10 mouse cellular contexts compared by ENCODE assay signal in the genomic region with DNA sequence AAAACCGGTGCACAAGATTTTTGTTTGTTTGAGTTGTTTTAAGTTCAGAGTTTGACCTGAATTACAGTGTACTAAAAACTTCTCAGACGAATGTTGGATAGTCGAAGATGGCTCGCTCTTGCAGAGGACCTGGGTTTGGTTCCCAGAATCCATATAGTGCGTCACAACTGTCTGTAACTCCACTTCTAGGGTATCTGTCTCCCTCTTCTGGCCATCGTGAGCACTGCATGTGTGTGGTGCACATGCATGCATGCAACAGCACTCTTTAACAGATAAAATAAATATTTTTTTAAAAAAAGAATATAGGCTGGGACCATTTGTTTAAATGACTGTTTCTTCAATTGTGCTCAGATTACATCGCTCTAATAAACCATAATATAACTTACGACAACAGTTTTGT. TPM values are rescaled to one million over a fixed set of nuclear protein-coding genes. Genes with fewer than 3 reads are reported as not detected.
A peak's percentile ranks its signal among the peaks of the same experiment; 100 is the strongest.
DNase-seq lines count a peak whose midpoint lies in the region; ATAC-seq and TF ChIP-seq lines count a peak whose summit lies in the region.
"Had no signal": no experiment of that assay in that cellular context is flagged by ENCODE, and none has a peak within 500 bp of the region (broad histone marks: within the 10 kb centered on the region; RNA-seq: fewer than 3 reads in every experiment).

No protein-coding gene starts in this region.

- WGBS in bone marrow, adult 2 months, result 85% methylated on average over 8 of the region's 8 CpGs
- 87% methylated on average over 8 of the region's 8 CpGs for WGBS in small intestine, adult 2 months
- WGBS in midbrain, embryonic 13.5 days, result 84% methylated on average over 8 of the region's 8 CpGs

- H3K27me3 ChIP-seq in ES-Bruce4 (ENCODE audit: control insufficient read depth, insufficient read depth, low read length, poor library complexity, severe bottlenecking), result no peaks in the 10 kb centered on the region
- H3K27me3 ChIP-seq in small intestine, adult 2 months (ENCODE audit: control insufficient read depth, insufficient read depth, low read length), result no peaks in the 10 kb centered on the region
- no peaks in the 10 kb centered on the region for H3K27me3 ChIP-seq in midbrain, embryonic 13.5 days
- H3K27me3 ChIP-seq: embryonic facial prominence, embryonic 12.5 days; neural tube, embryonic 13.5 days had no signal

- DNase-seq in kidney, adult 9 months, result peak; percentile 48
- no peak for DNase-seq in kidney, adult 11 months
- no peak for DNase-seq in ovary, adult 18-20 months (ENCODE audit: low spot score)

- H3K4me2 ChIP-seq in midbrain, embryonic 13.5 days (replicated peaks), result no peak overlapping the region
- H3K4me2 ChIP-seq: embryonic facial prominence, embryonic 12.5 days; neural tube, embryonic 13.5 days had no signal

- no peaks in the 10 kb centered on the region for H3K9me3 ChIP-seq in ES-Bruce4 (replicated peaks; ENCODE audit: control insufficient read depth, insufficient read depth, low read length, poor library complexity, severe bottlenecking)
- peaks cover 5% of the 10 kb centered on the region; the same call in 1 of the 2 replicates for H3K9me3 ChIP-seq in midbrain, embryonic 13.5 days
- H3K9me3 ChIP-seq: embryonic facial prominence, embryonic 12.5 days; neural tube, embryonic 13.5 days had no signal

- H3K36me3 ChIP-seq in ES-Bruce4 (ENCODE audit: control insufficient read depth, insufficient read depth, low read length, poor library complexity, severe bottlenecking), result no peaks in the 10 kb centered on the region
- peaks cover 12% of the 10 kb centered on the region for H3K36me3 ChIP-seq in small intestine, adult 2 months (ENCODE audit: control insufficient read depth, insufficient read depth, low read length)
- no peaks in the 10 kb centered on the region for H3K36me3 ChIP-seq in midbrain, embryonic 13.5 days
- H3K36me3 ChIP-seq: embryonic facial prominence, embryonic 12.5 days; neural tube, embryonic 13.5 days had no signal

- TF ChIP-seq CTCF in ES-Bruce4 (IDR thresholded peaks at IDR 0.05; ENCODE audit: low read depth, low read length), result peak; percentile 49
- TF ChIP-seq CTCF in bone marrow, adult 2 months (IDR thresholded peaks at IDR 0.05; ENCODE audit: control insufficient read depth, insufficient read depth, low read length), result peak; percentile 54
- peak; percentile 48; the same call in 1 of the 2 replicates for TF ChIP-seq CTCF in small intestine, adult 2 months (IDR thresholded peaks at IDR 0.05; ENCODE audit: extremely low read depth, insufficient read length, insufficient replicate concordance, low read depth, low read length)

- ATAC-seq in midbrain, embryonic 13.5 days, result no peak

- no peak overlapping the region for H3K27ac ChIP-seq in ES-Bruce4 (ENCODE audit: insufficient read depth, low read length)
- H3K27ac ChIP-seq in bone marrow, adult 2 months (ENCODE audit: control insufficient read depth, insufficient read depth, low read depth, low read length, poor library complexity), result no peak overlapping the region
- no peak overlapping the region for H3K27ac ChIP-seq in small intestine, adult 2 months (ENCODE audit: insufficient read depth, low read depth, low read length)
- H3K27ac ChIP-seq in midbrain, embryonic 13.5 days, result no peak overlapping the region
- H3K27ac ChIP-seq: embryonic facial prominence, embryonic 12.5 days; neural tube, embryonic 13.5 days had no signal

- H3K4me1 ChIP-seq in ES-Bruce4 (ENCODE audit: control insufficient read depth, insufficient read depth, low read length), result no peaks in the 10 kb centered on the region
- H3K4me1 ChIP-seq in bone marrow, adult 2 months (ENCODE audit: control insufficient read depth, insufficient read depth, low read length), result no peaks in the 10 kb centered on the region
- H3K4me1 ChIP-seq in small intestine, adult 2 months (ENCODE audit: control insufficient read depth, insufficient read depth, insufficient read length, low read length), result no peaks in the 10 kb centered on the region; the same call in 1 of the 2 replicates
- H3K4me1 ChIP-seq in midbrain, embryonic 13.5 days (replicated peaks), result peaks cover 12% of the 10 kb centered on the region

- no peak for TF ChIP-seq EP300 in ES-Bruce4 (IDR thresholded peaks at IDR 0.05; ENCODE audit: insufficient read depth, low read depth, low read length)

- H3K4me3 ChIP-seq in ES-Bruce4 (ENCODE audit: low read depth, low read length), result no peak overlapping the region
- no peak overlapping the region for H3K4me3 ChIP-seq in bone marrow, adult 2 months (replicated peaks; ENCODE audit: control insufficient read depth, low read depth, low read length)
- no peak overlapping the region for H3K4me3 ChIP-seq in small intestine, adult 2 months (ENCODE audit: low read depth, low read length)
- H3K4me3 ChIP-seq in midbrain, embryonic 13.5 days (replicated peaks), result no peak overlapping the region
- H3K4me3 ChIP-seq: embryonic facial prominence, embryonic 12.5 days; neural tube, embryonic 13.5 days had no signal

- no peak for TF ChIP-seq POLR2A in ES-Bruce4 (IDR thresholded peaks at IDR 0.05; ENCODE audit: insufficient read depth, low read length)
- no peak for TF ChIP-seq POLR2A in bone marrow, adult 2 months (IDR thresholded peaks at IDR 0.05; ENCODE audit: borderline replicate concordance, control insufficient read depth, low read depth, low read length)
- TF ChIP-seq POLR2A in small intestine, adult 2 months (IDR thresholded peaks at IDR 0.05; ENCODE audit: low read depth, low read length), result no peak

- no peak overlapping the region for H3K9ac ChIP-seq in ES-Bruce4 (ENCODE audit: low read depth, poor library complexity, severe bottlenecking)
- no peak overlapping the region for H3K9ac ChIP-seq in midbrain, embryonic 13.5 days (replicated peaks)
- H3K9ac ChIP-seq: embryonic facial prominence, embryonic 12.5 days; neural tube, embryonic 13.5 days had no signal

RNA-seq across cellular contexts. Expression of a gene that starts 3.1 kb away (rescaled TPM):
- 17.6 and 21.2 TPM in 2 replicates for polyA plus RNA-seq in ES-Bruce4 (2011; ENCODE audit: insufficient read depth, insufficient read length, low read depth, missing spikeins)
- polyA plus RNA-seq in bone marrow, adult 2 months (2011; ENCODE audit: insufficient read depth, insufficient read length, low replicate concordance, missing spikeins), result 3.1 and 8.4 TPM in 2 replicates
- polyA plus RNA-seq in small intestine, adult 2 months (2012; rRNA removed), result 0.90 and 1.2 TPM in 2 replicates
- polyA plus RNA-seq in midbrain, embryonic 13.5 days (2015; fragmentation: Nextera tagmentation; extraction: Ambion mirVana), result 7.3 and 7.5 TPM in 2 replicates

RNA-seq across cellular contexts. Expression of a gene that starts 19.6 kb away (rescaled TPM):
- not detected in 2 replicates for polyA plus RNA-seq in ES-Bruce4 (2011; ENCODE audit: insufficient read depth, insufficient read length, low read depth, missing spikeins)
- not detected in 2 replicates for polyA plus RNA-seq in bone marrow, adult 2 months (2011; ENCODE audit: insufficient read depth, insufficient read length, low replicate concordance, missing spikeins)
- polyA plus RNA-seq in small intestine, adult 2 months (2012; rRNA removed), result not detected in 2 replicates
- not detected in 2 replicates for polyA plus RNA-seq in midbrain, embryonic 13.5 days (2015; fragmentation: Nextera tagmentation; extraction: Ambion mirVana)
- polyA plus RNA-seq: embryonic facial prominence, embryonic 12.5 days; large intestine, adult 2 months; neural tube, embryonic 13.5 days had no signal

RNA-seq across cellular contexts. Expression of a gene that starts 26.3 kb away (rescaled TPM):
- 1.3 and 2.0 TPM in 2 replicates for polyA plus RNA-seq in ES-Bruce4 (2011; ENCODE audit: insufficient read depth, insufficient read length, low read depth, missing spikeins)
- polyA plus RNA-seq in bone marrow, adult 2 months (2011; ENCODE audit: insufficient read depth, insufficient read length, low replicate concordance, missing spikeins), result 7.3 and 20.1 TPM in 2 replicates
- 11.3 and 84.1 TPM in 2 replicates for polyA plus RNA-seq in small intestine, adult 2 months (2012; rRNA removed)
- 0.66 and 0.71 TPM in 2 replicates for polyA plus RNA-seq in midbrain, embryonic 13.5 days (2015; fragmentation: Nextera tagmentation; extraction: Ambion mirVana)

RNA-seq across cellular contexts. Expression of a gene that starts 44.9 kb away (rescaled TPM):
- polyA plus RNA-seq in ES-Bruce4 (2011; ENCODE audit: insufficient read depth, insufficient read length, low read depth, missing spikeins), result 21.9 and 23.7 TPM in 2 replicates
- 11.0 and 16.6 TPM in 2 replicates for polyA plus RNA-seq in bone marrow, adult 2 months (2011; ENCODE audit: insufficient read depth, insufficient read length, low replicate concordance, missing spikeins)
- polyA plus RNA-seq in small intestine, adult 2 months (2012; rRNA removed), result 1.5 and 2.3 TPM in 2 replicates
- 7.2 and 8.2 TPM in 2 replicates for polyA plus RNA-seq in midbrain, embryonic 13.5 days (2015; fragmentation: Nextera tagmentation; extraction: Ambion mirVana)
